Comparison of ENCODE assay signal across 14 mouse cellular contexts in the genomic region with DNA sequence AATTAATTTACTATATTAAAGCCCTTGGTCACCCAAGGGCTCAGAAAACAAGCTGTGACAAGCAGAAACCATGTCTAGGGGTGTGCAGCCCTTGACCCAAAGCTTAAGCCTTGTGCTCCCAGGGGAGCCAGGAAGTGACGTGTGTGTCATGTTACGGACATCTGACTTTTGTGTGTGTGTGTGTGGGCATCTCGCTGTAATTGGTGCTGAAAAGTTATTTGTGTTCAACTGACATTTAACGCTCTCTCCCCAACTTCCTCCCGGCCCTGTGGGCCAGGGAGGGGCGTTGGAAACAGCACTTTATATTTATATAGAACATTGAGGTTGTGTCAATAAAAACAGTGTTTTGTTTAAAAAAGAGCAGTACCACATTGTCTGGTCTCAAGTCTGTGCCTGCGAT. TPM values are rescaled to one million over a fixed set of nuclear protein-coding genes. Genes with fewer than 3 reads are reported as not detected.
DNase-seq lines count a peak whose midpoint lies in the region; ATAC-seq lines count a peak whose summit lies in the region.
"Had no signal": no experiment of that assay in that cellular context is flagged by ENCODE, and none has a peak within 500 bp of the region (broad histone marks: within the 10 kb centered on the region; RNA-seq: fewer than 3 reads in every experiment).

No protein-coding gene starts in this region.

- peaks cover 16% of the 10 kb centered on the region for H3K27me3 ChIP-seq in heart, embryonic 12.5 days (replicated peaks)
- peaks cover 40% of the 10 kb centered on the region for H3K27me3 ChIP-seq in liver, embryonic 13.5 days

- no peaks in the 10 kb centered on the region for H3K9me3 ChIP-seq in heart, embryonic 12.5 days (replicated peaks)
- H3K9me3 ChIP-seq in liver, embryonic 13.5 days (replicated peaks): no peaks in the 10 kb centered on the region
- H3K9me3 ChIP-seq: forebrain, embryonic 12.5 days had no signal

- H3K27ac ChIP-seq in heart, embryonic 12.5 days (ENCODE audit: poor library complexity, severe bottlenecking): no peak overlapping the region
- H3K27ac ChIP-seq in liver, embryonic 13.5 days: no peak overlapping the region
- H3K27ac ChIP-seq: forebrain, embryonic 12.5 days had no signal

- ATAC-seq in heart, embryonic 12.5 days (ENCODE audit: insufficient number of reproducible peaks, low FRiP score): no peak
- no peak for ATAC-seq in liver, embryonic 13.5 days (ENCODE audit: low read depth)
- ATAC-seq in erythroid progenitor cell, adult 5-6 weeks (replicated peaks; ENCODE audit: low FRiP score, poor library complexity, severe bottlenecking): no peak

- H3K4me1 ChIP-seq in heart, embryonic 12.5 days (replicated peaks): peaks cover 36% of the 10 kb centered on the region
- peaks cover 52% of the 10 kb centered on the region for H3K4me1 ChIP-seq in liver, embryonic 13.5 days (replicated peaks)

- H3K4me2 ChIP-seq in heart, embryonic 12.5 days: peak overlapping the region; percentile 76
- H3K4me2 ChIP-seq in liver, embryonic 13.5 days: peak overlapping the region; percentile 81
- H3K4me2 ChIP-seq: forebrain, embryonic 12.5 days had no signal

- no peaks in the 10 kb centered on the region for H3K36me3 ChIP-seq in heart, embryonic 12.5 days
- no peaks in the 10 kb centered on the region for H3K36me3 ChIP-seq in liver, embryonic 13.5 days
- H3K36me3 ChIP-seq: forebrain, embryonic 12.5 days had no signal

- 62% methylated on average over 7 of the region's 7 CpGs for WGBS in heart, embryonic 12.5 days
- 47% methylated on average over 7 of the region's 7 CpGs for WGBS in liver, embryonic 13.5 days (ENCODE audit: insufficient replicate concordance)

- peak overlapping the region; percentile 77; the same call in 1 of the 2 replicates for H3K9ac ChIP-seq in heart, embryonic 12.5 days
- H3K9ac ChIP-seq in liver, embryonic 13.5 days: no peak overlapping the region
- H3K9ac ChIP-seq: forebrain, embryonic 12.5 days had no signal

- peak overlapping the region; percentile 60 for H3K4me3 ChIP-seq in heart, embryonic 12.5 days
- peak overlapping the region; percentile 64 for H3K4me3 ChIP-seq in liver, embryonic 13.5 days (replicated peaks)
- H3K4me3 ChIP-seq: forebrain, embryonic 12.5 days had no signal

- no peak for DNase-seq in heart, adult 11 months
- peak; percentile 34 for DNase-seq in lung, postnatal 25 days (ENCODE audit: low spot score)
- DNase-seq in lung, postnatal 4 days: no peak
- no peak for DNase-seq in liver, embryonic 13.5 days
- peak; percentile 84 to 88 for DNase-seq in spleen, postnatal 36 days (ENCODE audit: low spot score in 2 of 2)
- no peak for DNase-seq in left cerebral cortex, adult 11 months (ENCODE audit: low spot score)
- DNase-seq: adrenal gland, adult 8-10 months; heart, postnatal 14 days had no signal

RNA-seq across cellular contexts. Expression of gene Astl, which starts 0.4 kb away (rescaled TPM):
- not detected in 2 replicates for polyA plus RNA-seq in heart, embryonic 12.5 days (2016; fragmentation: Nextera tagmentation; extraction: Ambion mirVana)
- polyA plus RNA-seq in liver, embryonic 13.5 days (2015; fragmentation: Nextera tagmentation; extraction: Ambion mirVana): not detected in 2 replicates
- not detected in 2 replicates for total RNA-seq in erythroid progenitor cell, adult 5-6 weeks (2015; ENCODE audit: low replicate concordance)
- total RNA-seq in erythroid progenitor cell, adult 5-6 weeks (2017; ENCODE audit: low replicate concordance): not detected in 2 replicates
- total RNA-seq: adrenal gland, adult 8-10 months; heart, postnatal 14 days; left cerebral cortex, postnatal 4 days had no signal
- polyA plus RNA-seq: forebrain, embryonic 12.5 days; neural tube, embryonic 11.5 days; stomach, embryonic 14.5 days had no signal

RNA-seq across cellular contexts. Expression of gene Dusp2, which starts 2.1 kb away (rescaled TPM):
- 23.8 and 26.3 TPM in 2 replicates for polyA plus RNA-seq in heart, embryonic 12.5 days (2016; fragmentation: Nextera tagmentation; extraction: Ambion mirVana)
- polyA plus RNA-seq in liver, embryonic 13.5 days (2015; fragmentation: Nextera tagmentation; extraction: Ambion mirVana): 2.7 and 2.8 TPM in 2 replicates
- total RNA-seq in erythroid progenitor cell, adult 5-6 weeks (2015; ENCODE audit: low replicate concordance): 14.8 and 24.7 TPM in 2 replicates
- 3.1 and 16.0 TPM in 2 replicates for total RNA-seq in erythroid progenitor cell, adult 5-6 weeks (2017; ENCODE audit: low replicate concordance)

RNA-seq across cellular contexts. Expression of gene Adra2b, which starts 25.0 kb away (rescaled TPM):
- 7.1 and 7.6 TPM in 2 replicates for polyA plus RNA-seq in heart, embryonic 12.5 days (2016; fragmentation: Nextera tagmentation; extraction: Ambion mirVana)
- 29.4 and 32.4 TPM in 2 replicates for polyA plus RNA-seq in liver, embryonic 13.5 days (2015; fragmentation: Nextera tagmentation; extraction: Ambion mirVana)
- not detected in 2 replicates for total RNA-seq in erythroid progenitor cell, adult 5-6 weeks (2015; ENCODE audit: low replicate concordance)
- total RNA-seq in erythroid progenitor cell, adult 5-6 weeks (2017; ENCODE audit: low replicate concordance): not detected in 2 replicates

Comparison
In these comparisons a context has a peak if more than half of its experiments do, and no peak if none do; other contexts are left out.
1. DNase-seq: peak in lung, postnatal 25 days (single experiment) and spleen, postnatal 36 days (2 of 2); none in heart, adult 11 months (single experiment), lung, postnatal 4 days (0 of 2), liver, embryonic 13.5 days (single experiment) and left cerebral cortex, adult 11 months (single experiment).